Mouse (Mus musculus): ENCODE measurements at regions not wholly inside any gene's neighbourhood (a gene's known extent, or its start where the extent isn't known, plus 50 kb on each side); places are given as distances from the start of the nearest gene placed in this dataset.

DNA sequence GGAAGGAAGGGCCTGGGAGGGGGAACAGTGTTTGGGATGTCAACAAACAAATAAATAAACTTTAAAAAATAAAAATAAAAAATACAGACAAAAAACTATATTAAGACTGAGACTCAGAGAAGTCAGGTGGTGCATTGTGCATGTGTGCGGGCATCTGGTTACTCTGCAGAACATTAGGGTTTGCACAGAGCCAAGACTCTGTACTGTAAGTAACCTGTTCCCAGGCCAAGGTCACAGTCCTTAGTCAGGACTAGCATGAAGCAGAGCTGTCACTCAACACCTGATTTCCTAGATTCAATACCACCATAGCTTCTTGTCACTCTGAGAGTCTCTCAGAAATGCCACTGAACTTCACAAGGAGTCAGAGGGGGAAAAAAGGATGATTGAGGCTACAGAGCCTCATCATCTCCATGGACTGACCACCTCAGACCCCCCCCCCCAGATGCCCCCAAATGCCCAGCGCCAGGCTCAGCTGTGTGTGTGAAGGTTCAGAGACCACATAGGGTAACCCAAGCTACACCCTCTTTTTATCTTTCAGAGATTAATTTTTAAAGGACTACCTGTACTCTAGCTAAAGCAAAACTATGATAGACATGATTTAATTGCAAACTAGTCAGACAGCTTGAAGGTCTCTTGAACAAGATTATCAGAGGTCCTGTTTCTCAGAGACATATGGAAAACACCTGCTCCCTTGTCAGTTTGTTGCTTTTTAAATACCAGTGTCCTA, 106.2 kb upstream of the Nfe2l3 start:
- intact Hi-C loops (cut with DNase I): no loop called here
- no peak for DNase-seq (ENCODE audit: low spot score)

DNA sequence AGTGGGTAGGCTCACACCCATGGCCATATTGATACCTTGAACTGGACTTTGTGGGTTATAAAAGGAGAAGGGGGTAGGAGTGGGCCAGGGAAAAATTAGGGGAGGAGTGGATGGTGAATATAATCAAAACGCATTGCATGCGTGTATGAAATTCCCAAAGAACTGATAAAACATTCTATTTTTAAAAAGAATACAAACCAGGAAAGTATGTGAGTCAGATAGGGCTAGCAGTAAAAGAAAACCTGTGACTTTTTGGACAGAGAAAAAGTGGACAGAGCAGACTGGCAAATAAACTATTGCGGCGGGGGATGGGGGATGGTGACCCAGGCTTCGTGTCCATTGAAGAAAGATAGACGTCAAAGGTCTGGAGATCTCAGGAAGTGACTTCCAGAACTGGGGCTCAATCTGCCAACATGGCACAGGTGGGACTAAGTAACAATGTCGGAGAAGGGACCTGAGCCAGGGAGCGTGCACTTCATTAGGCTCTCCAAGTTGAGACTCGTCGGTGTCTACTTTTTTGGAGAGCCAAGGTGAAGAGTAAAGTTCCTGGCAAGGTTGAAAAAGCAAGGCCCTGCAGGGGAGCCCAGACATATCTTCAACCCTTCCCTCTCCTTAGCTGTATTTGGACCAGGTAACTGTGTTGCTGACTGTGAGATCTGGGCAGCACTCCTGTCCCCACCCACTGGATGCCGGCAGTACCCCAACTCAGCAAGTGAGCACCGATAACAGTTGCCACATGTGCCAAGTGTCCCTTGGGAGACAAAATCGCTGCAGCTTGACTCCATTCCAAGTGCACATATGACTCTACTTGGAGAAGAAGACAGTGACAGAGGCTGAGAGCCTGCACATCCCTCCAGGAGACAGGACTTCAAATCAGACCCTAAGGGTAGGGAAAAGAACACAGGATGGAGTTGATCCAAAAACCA, 103.1 kb upstream of the Nfe2l3 start:
- intact Hi-C loops (cut with DNase I): no loop called here
- no peak for DNase-seq (ENCODE audit: low spot score)

DNA sequence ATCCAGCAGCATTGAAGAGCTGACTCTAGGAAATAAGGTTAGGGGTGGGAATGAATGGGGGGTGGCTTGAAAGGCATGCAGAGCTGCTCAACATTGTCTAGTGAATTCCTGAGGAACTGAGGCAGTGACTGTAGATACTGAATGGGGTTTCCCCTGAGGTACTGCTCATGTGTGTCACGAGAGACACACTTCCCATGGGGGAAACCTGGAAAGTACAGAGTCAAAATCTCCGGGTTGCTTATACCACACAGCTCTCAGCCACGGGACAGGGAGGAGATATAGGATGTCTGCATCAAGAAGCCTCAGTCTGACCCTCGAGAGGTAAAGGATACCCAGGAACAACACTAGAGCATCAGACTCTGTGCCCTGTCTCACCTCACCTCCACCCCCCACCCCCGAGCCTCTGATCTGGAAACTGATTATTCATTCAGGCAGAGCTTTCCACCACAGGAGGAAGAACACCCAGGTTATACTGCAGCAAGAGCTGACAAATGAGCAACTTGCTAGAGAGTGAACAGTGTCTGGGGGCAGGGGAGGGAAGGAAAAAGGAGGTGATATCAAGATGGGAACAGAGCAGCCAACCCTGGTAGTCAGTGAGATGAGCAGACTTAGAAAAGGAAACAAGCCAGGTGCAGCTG, 102.3 kb upstream of the Nfe2l3 start:
- DNase-seq (ENCODE audit: low spot score): no peak

DNA sequence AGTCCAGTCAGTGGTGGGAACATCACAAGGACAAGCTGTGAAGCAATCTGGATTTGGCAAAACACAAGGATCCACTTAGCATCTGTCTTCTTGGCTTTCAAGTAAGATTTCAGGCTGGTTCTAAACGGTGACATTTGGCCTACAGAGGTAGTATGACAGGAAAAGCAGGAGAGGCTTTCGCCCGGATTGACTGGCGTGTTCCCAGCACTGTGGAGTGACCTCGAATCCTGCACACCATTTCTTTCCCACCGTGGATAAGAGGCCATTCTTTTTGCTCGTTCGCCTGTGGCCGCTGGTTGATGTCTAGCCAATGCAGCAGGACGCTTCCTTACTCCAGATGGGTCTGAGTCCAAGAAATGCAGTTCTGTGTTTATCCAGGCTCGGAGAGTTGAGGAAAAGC, 99.6 kb upstream of the Nfe2l3 start:
- DNase-seq (ENCODE audit: low spot score): no peak
- intact Hi-C loops (cut with DNase I): no loop called here

More for the DNA sequence above, 102.3 kb upstream of the Nfe2l3 start:
- intact Hi-C loops (cut with DNase I): no loop called here

- peak; percentile 44 for DNase-seq (ENCODE audit: low spot score)
- intact Hi-C loops (cut with DNase I): no loop called here
These were observed 98.6 kb upstream of the Nfe2l3 start for GRCm38 (mm10) chr6:51333722-51334360.

DNA sequence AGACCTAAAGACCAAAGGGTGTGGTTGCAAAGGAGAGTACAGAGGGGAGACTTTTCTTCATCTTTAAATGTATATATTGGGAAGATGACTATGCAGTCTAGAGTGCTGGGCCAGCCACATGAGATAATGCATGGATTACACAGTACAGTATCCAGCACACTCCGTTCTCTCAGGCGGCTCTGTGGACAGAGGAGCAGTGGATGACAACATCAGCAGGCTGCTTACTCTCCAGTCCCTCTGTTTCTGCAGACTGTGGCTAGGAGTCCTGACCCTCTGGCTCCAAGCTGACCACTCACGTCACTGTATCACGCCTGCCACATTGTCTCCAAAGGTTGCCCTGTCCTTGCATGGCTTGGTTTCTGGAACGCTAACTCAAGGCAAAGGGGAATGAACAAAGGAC, 97.2 kb upstream of the Nfe2l3 start:
- DNase-seq (ENCODE audit: low spot score): no peak
- intact Hi-C loops (cut with DNase I): no loop called here

- intact Hi-C loops (cut with DNase I): no loop called here
- no peak for DNase-seq (ENCODE audit: low spot score)
These were observed 93.2 kb upstream of the Nfe2l3 start for GRCm38 (mm10) chr6:51339301-51339700.

- DNase-seq (ENCODE audit: low spot score): no peak
- intact Hi-C loops (cut with DNase I): no loop called here
These were observed 84.7 kb upstream of the Nfe2l3 start for GRCm38 (mm10) chr6:51347721-51348120.

- no peak for DNase-seq (ENCODE audit: low spot score)
- intact Hi-C loops (cut with DNase I): no loop called here
These were observed 82.7 kb upstream of the Nfe2l3 start for GRCm38 (mm10) chr6:51349771-51350170.

DNA sequence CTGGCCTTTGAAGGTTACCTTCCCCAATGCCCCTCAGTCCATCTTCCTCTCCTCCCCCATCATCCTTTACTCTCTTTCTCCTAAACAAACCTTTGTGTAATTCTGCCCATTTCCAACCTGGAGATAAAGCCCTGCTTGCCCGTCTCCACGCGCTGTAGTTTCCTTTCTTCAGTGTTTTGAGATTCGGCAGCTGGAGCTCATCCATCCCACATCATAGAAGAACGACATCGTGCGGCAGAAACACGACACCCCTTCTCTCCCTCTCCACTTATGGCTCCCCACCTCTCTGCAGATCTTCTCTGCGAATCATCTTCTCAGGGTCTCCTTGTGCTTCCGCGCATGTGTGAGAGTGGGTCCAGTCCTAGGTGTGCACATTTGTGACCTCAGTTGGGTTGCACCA, 77.4 kb upstream of the Nfe2l3 start:
- intact Hi-C loops (cut with DNase I): no loop called here
- no peak for DNase-seq (ENCODE audit: low spot score)

DNA sequence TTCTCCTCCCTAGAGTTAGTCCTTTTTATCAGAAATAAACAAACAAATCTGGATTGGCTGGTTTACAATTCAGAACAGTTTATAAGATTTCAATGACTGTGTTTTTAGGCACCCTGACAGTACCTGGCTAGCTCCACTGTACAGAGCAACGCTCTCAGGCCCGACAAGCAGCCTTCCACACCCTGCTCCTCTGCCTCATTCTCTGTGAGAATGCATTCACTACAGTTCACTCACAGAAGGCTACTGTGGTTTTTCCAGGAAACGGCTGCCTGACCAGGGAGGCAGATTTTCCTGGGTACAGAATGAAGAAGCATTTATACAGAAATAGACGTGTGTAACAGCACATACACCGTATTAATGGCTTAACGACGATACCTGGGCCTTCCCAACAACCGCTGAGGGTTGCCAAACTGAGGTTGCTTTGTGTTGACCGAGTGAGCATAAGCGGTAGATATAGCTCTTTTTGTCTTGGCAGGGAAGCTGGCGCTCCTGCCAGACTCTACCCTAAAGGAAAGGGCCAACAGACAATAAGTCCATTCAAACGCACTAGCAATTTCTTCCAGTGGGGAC, 70.8 kb upstream of the Nfe2l3 start:
- no peak for DNase-seq (ENCODE audit: low spot score)
- intact Hi-C loops (cut with DNase I): loop anchor here (2.0 to 5.0 kb wide), 3 partner anchors 89 to 221 kb away; no protein-coding TSS in a partner anchor

DNA sequence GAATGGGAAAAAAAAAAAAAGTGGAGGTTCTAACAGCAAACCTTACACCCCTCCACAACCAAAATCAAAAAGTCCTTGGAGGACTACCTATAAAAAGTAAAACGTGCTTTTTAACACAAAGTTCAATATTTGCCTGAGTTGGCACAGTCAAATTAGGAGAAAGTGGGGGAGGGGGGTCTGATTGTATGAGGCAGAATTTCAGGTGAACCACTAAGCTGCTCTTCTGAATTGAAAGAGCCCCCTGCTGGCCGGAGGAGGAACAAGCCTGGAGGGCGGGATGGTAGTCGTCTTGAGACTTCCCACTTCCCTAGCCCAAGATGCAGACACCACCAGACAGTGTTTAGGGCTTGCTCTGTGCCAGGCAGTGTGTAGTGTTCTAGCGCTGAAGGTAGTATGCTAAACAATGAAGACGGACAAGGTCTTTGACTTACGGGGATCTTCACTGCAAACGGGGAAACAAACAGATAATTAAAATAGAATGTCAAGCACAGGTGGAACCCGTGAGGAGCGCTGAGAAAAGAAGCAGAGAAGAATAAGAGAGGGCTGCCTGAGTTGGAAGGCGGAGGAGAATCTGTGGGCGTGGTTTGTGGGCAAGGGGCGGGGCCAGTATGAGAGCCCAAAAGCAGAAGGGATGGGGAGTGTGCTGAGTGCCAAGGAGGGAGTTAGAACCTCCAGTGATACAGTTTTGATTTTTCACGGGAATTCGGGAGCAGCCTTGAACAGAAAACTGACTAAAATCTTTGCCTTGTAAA, 69.8 kb upstream of the Nfe2l3 start:
- intact Hi-C loops (cut with DNase I): loop anchor here (2.0 to 5.0 kb wide), 3 partner anchors 90 to 220 kb away; no protein-coding TSS in a partner anchor
- peak; percentile 57 for DNase-seq (ENCODE audit: low spot score)

DNA sequence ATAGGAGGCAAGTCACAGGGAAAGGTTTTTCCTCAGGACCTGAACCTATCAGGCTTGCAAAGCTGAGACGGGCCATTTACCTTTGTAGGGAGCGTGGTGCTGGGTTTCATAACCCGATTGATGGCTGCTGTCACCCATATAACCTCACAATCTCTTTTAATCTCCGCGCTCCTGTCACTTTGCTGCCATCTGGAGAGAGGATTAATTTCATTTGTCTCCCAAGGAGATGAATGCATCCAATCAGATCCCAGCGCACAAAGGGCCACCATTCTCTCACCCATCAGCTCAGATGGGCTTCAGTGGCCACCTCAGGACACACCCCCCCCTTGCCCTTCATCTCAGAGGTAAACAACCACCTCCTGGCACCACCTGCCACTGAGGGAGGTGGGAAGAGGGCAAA, 67.7 kb upstream of the Nfe2l3 start:
- intact Hi-C loops (cut with DNase I): loop anchor here (5.0 kb wide), 2 partner anchors 92 to 218 kb away; no protein-coding TSS in a partner anchor
- no peak for DNase-seq (ENCODE audit: low spot score)

DNA sequence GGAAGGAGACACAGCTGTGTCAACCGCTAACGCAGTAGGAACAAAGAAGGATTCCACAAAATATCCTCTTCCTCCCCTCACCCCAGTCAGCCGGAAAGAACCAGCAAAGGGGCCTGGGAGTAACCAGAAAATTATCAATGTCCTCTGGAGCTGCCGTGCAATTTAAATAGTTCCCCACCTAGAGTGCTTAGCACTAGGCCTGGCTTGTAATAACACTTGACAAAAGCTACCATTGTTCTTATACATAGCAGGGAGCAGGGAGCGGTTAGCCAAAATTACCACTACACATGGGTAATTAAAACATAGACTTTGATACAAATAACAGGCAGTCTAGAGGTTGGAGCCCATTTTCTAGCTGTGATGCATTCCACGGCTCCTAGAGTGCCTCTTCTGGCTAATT, 62.7 kb upstream of the Nfe2l3 start:
- intact Hi-C loops (cut with DNase I): no loop called here
- DNase-seq (ENCODE audit: low spot score): no peak

- intact Hi-C loops (cut with DNase I): no loop called here
- no peak for DNase-seq (ENCODE audit: low spot score)
These were observed 60.1 kb upstream of the Nfe2l3 start for GRCm38 (mm10) chr6:51372357-51372756.

- intact Hi-C loops (cut with DNase I): no loop called here
- no peak for DNase-seq (ENCODE audit: low spot score)
These were observed 54.0 kb upstream of the Nfe2l3 start for GRCm38 (mm10) chr6:51378436-51378835.

GRCm38 (mm10) chr6:51379074-51379473, 53.4 kb upstream of the Nfe2l3 start:
- no peak for DNase-seq (ENCODE audit: low spot score)
- intact Hi-C loops (cut with DNase I): no loop called here

DNA sequence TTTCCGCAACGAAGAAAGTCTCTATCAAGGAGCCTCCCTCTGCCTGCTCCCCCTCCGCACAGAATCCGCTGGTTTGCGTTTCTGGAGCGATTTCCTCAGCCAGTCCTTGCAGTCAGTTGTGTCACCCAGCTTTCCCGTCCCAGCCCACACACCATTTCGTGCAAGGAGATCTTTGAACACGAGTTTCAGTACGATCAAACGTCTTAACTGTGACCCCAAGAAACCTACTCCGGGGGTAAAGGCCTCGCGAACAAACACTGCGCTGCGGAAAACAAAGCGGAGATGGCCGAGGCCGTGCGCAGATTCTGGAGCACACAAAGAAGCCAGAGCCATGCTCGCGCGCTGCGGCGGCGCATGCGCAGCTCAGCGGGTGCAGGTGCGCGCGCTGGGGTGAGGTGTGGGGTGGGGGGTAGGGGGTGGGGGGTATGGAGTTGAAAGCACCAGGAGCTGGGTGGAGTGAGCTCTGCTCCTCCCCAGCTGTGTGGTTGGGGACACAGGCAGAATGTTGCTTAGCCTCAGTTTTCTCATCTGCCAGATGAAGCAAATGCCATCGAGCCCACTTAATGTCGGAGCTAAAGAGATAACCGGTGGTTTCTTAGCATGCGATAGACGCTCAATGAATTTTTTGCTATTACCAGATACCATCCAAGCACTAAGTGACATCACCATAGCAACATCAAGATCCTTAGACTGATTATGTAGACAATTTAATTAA, 52.8 kb upstream of the Nfe2l3 start:
- intact Hi-C loops (cut with DNase I): loop anchor here (5.0 to 10.0 kb wide), 4 partner anchors 128 to 845 kb away; partner anchors contain the start of gene Hoxa7
- DNase-seq (ENCODE audit: low spot score): no peak

Data from heart, postnatal 25 days (tissue).